Mouse (Mus musculus) retina, postnatal 7 days (tissue): Measurements from ENCODE around the gene Ctdsp2.

Experiments
- DNase-seq: peaks from one replicate; pipeline ENCODE4 v3.0.0-alpha.2; 2012; ENCODE audit warnings: low read depth, low spot score

Gene Ctdsp2

DNA sequence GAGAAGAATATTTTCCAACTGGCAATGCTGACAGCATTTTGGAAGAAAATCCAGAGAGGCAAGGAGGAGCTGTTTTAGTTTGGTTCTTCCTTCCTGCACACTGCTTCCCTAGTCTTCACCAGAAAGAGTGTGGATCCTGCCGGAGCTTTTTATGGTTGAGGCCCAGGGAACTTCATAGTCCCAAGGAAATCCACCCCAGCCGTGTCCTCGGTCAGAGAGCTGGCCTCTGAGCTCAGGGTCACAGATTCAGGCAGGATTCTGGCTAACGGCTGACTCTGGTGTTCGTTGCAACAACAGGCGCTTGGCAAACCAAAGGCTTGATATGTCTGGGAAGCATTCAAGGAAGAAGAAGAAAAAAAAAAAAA is 15.6 kb upstream of the Ctdsp2 start:
- DNase-seq = no peak

- DNase-seq = no peak
Observed at GRCm38 (mm10) chr10:126963821-126964220, 14.7 kb upstream of the Ctdsp2 start.

DNA sequence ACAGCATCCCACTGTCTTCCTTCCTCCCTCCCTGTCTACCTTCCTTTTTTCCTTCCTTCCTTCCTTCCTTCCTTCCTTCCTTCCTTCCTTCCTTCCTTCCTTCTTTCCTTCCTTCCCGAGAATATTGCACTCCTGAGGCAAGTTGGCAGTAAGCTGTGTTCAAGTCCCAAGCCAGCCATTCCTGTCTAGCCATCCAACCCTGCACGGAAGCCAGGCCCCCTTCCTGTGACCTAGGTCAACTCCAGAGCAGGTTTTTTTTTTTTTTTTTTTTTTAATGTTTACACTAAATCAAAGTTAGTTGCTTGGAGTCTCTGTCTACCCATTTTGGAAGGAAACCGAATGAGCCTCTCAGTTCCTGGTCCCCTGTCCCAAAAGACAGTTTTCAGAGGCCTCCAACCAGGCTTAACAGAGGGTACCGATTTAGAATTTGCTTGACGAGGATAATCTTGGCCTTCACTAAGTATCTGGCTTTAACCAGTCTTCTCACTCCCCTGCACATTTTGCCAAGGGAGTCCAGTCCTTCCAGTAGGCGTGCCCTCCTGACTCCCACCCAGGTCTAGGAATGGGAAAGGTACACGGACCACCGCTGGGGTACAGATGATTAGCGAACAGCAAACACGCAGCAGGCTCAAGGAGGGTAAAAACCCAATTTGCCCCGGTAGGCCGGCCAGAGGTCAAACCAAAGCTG is 7.0 kb upstream of the Ctdsp2 start:
- no peak for DNase-seq

GRCm38 (mm10) chr10:126972051-126972725 is 6.3 kb upstream of the Ctdsp2 start:
- no peak for DNase-seq

GRCm38 (mm10) chr10:126972988-126973387 is 5.5 kb upstream of the Ctdsp2 start:
- DNase-seq = no peak

DNA sequence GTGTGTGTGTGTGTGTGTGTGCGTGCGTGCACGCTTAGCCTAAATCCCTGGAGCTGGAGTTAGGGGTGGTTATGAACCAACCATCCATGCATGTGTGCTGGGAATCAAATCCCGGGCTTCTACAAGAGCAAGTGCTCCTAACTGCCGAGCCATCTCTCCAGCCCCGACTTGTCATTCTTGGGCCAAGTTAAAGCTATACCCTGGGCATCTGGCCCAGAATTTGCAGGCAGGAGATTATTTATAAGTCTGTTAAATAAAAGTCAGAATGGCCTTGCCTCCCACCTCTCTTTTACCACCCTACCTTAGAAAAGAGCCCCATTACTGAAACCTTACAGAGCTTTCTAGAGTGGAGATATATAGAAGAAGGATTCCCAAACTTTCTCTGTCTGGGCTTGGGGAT is 2.8 kb upstream of the Ctdsp2 start:
- no peak for DNase-seq

GRCm38 (mm10) chr10:126977076-126977475 is 1.4 kb upstream of the Ctdsp2 start:
- DNase-seq = no peak

GRCm38 (mm10) chr10:126979121-126979635 is 661 bp downstream of the Ctdsp2 start:
- DNase-seq = no peak

DNA sequence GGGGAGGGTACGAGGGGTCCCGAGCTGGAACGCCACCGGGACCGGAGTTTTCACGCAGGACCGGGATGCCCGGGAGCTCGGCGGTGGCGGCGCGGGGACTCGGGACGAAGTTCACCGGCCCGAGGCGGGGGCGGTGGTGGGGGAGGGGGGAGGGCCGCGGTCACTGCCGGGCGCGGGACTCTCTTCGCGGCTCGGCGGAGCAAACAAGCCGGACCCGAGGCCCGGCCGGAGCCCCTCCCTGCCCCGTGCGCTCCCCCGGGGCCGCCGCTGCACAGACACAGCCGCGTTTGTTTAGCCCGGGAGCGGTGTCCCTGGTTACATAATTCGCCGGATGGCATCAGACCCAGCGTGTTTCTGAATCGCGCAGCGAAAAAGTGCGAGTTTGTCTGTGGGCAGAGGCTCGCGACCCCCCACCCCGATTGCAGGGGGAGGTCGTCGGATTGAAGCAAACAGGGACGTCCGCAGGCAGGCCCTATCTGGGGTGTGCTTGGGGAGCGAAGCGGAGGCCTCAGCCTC is 1.2 kb downstream of the Ctdsp2 start:
- DNase-seq = no peak

DNA sequence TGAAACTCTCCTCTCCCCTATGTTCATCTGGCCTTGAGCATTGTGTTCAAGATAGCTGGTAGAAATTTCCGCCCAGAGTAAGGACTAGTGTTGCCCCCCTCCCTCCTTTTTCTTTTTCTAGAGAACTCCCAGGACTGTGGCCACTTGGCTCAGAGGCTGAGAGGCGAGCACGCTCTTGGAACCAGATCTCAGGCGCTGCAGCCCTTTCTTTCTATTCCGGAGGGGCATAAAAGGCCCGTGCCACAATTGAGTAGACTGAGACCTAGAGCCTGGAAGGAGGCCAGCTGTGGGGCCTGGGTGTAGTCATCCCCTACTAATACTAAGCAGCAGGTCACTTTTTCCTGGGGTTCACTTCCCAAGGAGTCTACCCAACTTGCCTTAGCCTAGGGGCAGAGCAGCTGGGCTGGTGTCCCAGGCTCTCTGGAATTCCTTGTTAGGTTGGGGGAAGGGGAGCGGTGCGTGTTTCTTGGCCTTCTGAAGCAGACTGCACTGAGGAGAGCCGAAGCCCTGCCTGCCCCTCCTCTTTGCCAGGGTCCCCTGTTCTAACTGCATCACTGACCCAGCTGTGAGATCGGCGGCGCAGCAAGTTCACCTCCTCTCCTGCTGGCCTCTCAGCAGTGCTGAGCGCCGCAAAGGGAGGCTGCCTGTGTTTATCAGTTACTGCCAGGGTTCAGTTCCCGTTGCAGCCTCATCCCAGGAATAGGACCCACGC is 1.9 kb downstream of the Ctdsp2 start:
- DNase-seq = no peak

- no peak for DNase-seq
Observed at GRCm38 (mm10) chr10:126980933-126981530, 2.5 kb downstream of the Ctdsp2 start.

DNA sequence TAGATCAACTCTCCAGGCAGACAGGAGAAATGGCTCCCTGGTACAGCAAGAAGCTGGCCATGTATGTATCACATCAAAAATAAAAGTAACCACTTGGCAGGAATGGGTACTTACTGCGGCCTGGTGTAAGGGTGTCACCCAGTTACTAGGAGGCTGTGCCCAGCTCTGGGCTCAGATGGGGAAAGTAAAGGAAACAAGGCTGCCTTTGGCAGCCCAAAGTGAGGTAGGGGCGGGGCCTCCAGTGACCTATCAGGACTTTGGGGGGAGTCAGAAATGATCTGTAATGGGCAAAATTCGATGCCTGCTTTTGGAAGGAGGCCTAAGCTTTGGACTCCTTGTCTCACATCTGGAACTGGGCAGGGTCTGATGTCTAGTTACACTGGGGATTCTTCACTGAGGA is 3.2 kb downstream of the Ctdsp2 start:
- DNase-seq = no peak

- DNase-seq = no peak
Observed at GRCm38 (mm10) chr10:126983193-126983725, 4.7 kb downstream of the Ctdsp2 start.

- no peak for DNase-seq
Observed at GRCm38 (mm10) chr10:126984189-126985004, 5.9 kb downstream of the Ctdsp2 start.

DNA sequence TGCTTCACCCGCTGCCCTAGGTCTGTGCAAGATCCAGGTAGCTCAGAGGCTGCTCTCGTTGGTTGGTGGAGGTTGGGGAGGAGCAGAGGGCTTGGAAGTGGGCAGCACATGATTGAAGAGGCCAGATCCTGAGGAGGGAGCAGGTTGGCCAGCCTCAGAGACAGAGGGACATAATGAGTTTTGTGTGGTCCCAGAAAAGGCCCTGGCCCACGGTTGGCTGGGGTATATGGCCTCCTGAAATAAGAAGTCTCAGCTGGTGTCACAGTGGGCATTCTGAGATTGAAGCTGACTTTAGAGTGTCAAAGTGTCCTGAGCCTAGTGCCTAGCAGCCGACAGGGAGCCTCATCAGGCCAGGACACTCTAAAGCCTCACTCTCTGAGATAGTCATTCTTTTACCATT is 6.6 kb downstream of the Ctdsp2 start:
- DNase-seq = no peak

DNA sequence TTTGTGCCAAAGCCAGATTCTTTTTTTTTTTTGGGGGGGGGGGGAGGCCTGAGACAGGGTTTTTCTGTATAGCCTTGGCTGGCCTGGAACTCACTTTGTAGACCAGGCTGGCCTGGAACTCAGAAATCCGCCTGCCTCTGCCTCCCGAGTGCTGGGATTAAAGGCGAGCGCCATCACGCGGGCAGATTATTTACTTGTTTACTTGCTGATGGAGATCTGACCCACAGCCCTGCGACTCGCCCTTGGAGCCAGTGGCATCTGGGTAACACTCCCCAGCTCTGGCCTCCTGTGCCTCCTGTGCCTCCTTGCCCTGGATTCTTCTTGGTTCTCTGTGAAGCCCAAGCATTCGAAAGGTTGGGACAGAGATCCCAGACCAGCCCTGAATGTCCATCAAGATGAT is 7.1 kb downstream of the Ctdsp2 start:
- no peak for DNase-seq

- no peak for DNase-seq
Observed at GRCm38 (mm10) chr10:126986541-126986961, 8.0 kb downstream of the Ctdsp2 start.

GRCm38 (mm10) chr10:126987183-126988118 is 8.9 kb downstream of the Ctdsp2 start:
- no peak for DNase-seq

GRCm38 (mm10) chr10:126988513-126989165 is 10.1 kb downstream of the Ctdsp2 start:
- DNase-seq = no peak
